Mouse (Mus musculus): ENCODE results near the gene Dcst2.

The Dcst2 gene

DNA sequence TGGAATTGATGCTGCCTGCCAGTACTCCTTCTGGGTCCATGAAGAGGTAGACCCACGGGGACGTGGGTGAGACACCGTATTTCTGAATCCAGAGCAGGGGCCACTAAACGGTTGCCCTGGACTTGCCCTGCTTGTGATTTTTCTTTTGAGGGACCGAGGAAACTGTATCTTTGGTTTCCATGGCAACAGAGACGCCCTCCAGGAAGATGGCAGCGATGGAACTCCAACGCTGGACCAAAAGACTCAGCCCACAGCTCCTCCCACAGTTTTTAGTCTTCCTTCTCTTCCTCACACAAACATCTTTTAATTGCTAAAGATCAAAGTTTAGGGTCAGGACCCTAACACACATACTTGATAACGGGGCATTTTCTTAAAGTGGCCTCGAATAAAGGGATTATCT is 29.8 kb upstream of the Dcst2 start:
- no peak for DNase-seq

DNA sequence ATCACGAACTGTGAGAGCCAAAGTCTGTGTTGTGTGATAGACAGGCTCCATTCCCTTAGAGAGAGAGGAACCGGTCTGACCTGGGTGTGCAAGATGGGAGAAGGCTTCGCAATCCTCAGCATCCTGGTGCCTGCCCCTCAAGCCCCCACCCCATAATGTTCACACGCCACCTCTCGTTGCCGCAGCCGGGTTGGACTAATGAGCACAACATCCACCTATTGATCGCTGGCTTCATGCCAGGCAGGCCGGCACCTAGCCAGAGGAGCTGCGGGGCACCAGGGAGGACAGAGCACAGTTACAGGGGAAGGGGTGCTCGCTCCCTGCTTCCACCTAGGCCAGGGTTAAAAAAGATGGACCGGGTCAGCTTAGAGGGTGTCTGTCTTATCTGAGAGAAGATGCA is 29.3 kb upstream of the Dcst2 start:
- no peak for DNase-seq

DNA sequence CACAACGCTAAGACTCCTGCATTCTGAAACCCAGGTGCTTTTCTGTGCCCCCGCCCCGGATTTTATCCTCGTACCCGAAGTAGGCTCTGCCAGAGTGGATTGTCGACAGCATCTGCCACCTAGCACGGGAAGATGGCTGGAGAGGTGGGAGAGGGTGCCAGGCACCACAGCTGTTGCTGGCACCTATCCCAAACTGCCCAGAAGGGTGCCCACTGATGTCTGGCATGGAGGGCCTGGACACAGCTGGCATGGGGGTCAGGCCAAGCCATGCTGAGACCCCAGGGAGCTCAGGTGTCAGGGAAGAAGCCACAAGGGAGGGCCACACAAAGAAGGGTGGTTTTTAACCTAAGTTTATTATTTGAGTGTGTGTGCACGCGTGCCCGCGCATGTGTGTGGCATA is 28.7 kb upstream of the Dcst2 start:
- no peak for DNase-seq

DNA sequence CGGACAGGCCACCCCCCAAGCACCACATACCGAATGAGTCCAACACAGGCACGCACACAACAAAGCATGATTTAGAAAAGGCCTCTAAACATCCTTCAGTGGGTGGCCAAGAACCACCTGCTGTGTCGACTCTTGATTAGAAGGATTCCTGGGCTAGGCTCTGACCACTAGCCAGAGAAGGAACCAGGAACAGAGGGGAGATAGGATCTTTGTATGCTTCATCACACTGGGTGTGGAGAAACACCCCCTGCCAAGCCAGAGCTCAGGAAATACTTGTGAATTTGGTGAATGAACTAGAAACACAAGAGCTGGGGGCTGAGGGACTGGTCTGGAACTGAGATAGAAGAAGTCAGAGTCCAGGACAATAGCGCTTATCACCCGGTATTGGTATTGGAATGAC is 25.2 kb upstream of the Dcst2 start:
- DNase-seq, result no peak

DNA sequence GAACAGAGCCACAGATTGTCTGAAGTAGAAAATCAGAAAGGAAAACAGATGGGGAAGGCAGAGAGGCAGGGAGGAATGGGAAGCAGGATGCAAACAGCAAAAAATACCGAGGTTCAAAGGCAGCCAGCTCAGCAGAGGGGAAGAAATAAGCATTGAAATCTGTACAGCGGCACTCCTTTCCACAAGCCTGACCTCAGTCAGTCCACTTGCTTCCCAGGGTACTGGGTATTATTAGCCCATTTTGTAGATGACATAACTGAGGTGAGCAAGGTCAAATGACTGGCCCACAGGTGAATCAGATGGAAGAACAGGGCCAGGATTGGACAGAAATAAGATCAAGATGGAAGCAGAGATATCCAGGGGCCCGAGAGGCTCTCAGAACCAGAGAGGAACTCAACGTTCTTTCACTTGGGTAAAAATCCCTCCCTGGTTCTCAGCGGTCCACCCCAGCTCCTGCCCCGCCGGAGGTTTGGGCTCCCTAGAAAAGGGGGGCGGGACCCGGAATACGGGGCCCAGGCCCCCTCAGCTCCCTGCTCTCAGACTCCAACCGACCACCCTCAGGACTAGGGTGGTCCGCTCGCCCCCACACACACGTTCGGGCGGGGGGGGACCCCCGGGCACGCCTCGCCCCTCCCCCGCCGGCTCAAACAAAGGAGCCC is 24.6 kb upstream of the Dcst2 start:
- no peak for DNase-seq

DNA sequence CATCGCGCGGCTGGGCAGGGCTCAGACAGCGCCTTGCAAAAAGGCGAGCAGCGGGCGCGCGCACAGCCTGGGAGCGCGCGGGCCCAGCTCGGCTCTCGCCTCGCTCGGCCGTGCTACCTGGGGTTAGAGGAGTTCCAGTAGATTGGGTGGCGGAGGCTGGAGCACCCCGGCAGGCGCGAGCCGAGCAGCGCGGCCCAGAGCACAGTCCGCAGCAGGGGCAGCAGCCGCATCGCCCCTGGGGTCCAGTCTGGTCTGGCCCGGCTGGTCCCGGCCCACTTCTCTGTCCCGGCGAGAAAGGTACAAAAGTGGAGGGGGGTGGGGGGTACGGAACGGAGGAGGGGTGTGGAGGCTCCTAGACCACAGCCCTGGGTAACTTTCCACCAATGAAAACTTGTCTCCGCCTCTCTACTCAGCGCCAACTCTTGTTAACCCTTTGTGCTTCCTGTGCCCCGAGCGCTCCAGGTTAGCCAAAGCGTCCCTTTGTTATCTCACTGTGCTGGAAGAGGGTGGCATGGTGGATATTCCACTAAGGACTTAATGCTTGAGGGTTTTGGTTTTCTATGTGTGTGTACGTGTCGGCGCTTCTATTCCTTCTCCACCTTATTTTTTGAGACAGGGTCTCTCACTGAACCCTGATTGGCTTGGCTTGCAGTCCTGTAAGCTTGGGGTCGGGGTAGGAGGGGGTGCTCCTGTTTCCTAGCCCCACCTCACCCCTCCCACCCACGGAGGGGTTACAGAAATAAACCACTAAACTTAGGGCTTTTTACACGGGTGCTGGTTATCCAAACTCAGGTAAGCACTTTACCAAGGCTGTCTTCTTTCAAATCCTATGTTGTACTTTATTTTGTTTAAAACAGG is 23.8 kb upstream of the Dcst2 start, which contains the start of gene Efna4:
Gene Efna4, minus strand, starts transcription at position 308 of the 858 bp plus-strand sequence.
- no peak for DNase-seq

DNA sequence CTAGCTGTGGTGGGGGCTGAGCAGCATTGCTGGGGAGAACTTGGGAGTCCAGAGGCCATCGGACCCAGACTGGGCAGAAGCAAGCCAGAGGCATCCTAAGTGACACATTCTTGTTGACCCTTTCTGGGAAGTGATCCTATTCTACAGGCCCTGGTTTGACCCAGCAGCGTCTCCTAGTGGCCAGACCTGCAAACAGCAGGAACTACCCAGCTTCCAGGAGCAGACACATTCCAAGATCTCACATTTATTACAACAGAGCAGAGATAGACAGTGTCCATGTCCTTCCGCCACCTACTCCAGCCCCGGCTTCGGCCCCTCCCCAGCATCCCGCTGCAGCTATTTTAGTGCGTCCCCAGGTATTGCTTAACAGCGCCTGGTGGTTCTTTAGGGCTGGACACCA is 22.4 kb upstream of the Dcst2 start:
- peak; percentile 45 for DNase-seq

DNA sequence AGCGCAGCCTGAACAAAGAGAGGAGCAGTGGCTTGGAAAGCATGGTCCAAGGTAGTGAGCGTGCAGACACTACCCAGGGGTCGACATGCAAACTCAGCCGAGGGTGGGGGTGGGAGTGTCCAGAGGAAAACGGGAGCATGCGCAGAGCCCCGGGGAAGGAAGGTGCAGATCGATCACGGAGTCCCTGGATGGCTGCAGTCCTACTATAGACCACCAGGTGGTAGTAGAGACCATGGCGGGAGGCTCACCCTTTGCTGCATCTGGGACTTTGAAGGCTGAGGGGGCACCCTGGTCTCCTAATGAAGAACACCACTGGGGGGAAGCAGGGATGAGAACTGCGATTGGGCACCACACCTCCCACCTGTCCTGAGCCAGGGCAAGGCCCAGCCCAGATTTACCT is 21.3 kb upstream of the Dcst2 start:
- DNase-seq, result peak; percentile 69

DNA sequence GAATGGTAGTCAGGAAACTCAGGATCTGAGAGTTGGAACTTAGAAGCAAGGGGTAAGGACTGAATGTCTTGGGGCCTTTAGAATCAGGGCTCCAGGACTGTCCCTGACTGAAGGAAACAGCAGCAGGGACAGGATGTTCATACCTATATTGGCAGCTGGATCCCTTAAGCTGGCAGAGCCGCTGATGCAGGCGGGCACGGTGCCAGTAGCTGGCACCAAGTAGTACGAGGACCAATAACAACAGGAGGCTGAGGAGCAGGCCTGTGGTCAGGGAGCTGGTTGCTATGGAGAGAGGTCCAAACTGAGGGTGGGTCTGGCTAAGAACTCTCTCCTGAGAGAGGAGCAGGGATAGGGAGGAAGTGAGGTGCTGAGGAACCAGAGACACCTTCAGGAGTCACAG is 20.0 kb upstream of the Dcst2 start:
- DNase-seq, result no peak

DNA sequence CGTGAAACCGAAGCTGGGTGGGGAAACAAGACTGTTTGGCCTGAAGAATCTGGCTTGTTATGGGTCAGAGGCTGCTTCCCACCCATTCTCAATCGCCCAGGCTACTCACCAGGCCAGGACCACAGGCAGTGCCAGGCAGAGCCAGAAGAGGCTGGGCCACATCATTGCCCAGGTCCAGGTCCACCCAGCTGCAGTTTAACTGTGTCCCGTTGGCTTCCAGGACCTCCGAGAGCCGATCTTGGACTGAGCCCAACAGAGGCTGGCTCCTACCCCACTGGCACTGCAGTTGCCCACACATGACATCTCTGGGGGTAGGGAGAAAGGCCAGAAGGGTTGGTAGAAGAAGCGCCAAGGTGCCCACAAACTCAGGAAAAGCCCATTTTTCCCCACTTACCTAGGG is 18.5 kb upstream of the Dcst2 start:
- DNase-seq, result no peak

DNA sequence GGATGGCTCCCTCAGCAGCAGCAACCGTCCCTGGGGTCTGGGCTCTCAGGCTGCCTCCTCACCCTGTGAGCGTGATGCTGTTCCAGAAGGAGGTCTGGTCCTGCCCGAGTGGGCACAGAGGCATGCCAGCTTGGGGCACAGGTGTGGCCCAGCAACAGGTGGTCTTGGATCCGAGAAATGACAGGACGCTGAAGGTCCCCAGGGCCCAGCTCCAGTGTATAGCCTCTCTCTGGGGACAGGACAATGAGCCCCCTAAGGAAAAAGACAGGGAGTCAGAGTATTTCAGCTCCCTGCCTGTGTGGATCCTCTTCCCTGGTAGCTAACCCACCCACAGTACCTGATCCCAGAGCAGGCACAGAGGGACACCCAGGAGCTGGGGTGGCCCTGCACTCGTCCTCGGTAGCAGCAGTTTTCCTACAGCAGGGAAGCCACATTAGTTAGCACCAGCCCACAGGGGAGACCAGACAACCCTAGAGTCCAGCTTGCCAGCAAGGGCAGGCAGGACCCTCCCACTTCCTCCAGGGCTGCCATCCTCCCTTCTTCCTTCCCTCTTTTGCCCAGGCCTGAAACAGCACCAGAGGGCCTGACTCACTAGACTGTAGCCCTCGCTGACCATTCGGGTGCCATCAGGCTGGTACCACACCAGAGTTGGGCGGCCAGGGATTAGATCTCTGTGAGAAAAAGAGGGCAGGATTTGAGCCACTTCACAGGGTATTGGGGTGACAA is 14.8 kb upstream of the Dcst2 start:
- DNase-seq, result no peak

DNA sequence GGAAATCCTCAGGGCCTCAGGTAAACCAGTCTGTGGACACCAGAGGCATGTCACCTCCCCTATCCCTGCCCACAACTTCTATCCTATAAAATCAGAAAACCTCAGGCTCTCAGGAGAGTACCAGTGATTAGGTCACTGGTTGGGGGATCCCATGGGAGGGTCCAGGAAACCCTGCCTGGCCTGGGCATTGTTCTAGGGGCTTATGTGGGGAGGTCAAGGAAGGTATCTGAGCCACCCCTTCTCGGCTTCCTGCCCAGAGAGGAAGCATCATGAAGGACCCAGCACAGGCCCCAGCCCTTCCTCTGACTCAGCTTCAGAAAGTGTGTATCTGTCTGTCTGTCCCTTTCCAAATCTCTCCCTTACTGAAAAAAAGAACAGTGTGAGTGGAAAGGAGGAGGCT is 13.9 kb upstream of the Dcst2 start:
- DNase-seq, result no peak

DNA sequence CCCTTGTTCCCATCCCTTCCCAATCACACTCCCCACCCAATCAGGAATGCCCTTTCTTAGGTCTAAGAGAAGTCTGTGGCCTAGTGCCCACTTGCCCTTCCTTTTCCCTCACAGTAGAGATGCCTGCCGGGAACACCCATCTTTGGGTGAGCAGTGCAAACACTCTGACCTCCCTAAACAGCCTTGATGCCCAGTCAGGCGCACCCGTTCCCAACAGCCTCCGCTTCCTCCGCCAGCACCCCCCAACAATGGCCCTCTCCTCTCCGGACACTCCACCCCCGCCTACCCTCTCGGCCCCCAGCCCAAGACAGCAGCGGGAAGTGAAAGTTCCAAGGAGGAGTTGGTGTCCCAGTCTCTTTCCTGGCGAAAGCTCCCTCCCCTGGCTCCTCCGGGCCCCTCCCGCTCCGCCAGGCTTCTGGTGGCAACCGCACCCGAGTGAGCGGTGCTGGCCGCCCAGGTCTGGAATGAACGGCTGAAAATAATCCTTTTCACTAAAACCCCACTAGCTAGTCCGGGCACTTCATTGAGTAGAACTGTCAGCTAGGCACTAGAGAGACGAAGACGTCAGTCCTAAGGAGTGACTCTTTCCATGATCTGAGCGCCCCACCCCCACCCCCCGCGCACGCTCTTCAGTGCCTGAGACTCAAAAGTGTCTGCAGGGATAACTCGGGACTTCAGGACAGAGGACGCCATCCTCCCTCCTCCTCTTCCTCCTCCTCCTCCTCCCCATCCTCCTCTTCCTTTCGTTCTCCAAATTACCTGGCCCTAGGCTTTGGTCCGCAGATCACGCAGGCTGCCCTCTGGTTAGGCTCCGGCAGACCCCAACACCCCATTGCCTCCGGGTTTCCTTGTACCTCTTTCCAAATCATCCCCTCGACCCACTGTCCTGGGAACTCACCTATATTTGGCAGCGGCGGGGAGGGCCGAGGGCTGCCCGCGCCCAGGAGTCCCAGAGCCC is 12.6 kb upstream of the Dcst2 start:
- DNase-seq, result no peak

DNA sequence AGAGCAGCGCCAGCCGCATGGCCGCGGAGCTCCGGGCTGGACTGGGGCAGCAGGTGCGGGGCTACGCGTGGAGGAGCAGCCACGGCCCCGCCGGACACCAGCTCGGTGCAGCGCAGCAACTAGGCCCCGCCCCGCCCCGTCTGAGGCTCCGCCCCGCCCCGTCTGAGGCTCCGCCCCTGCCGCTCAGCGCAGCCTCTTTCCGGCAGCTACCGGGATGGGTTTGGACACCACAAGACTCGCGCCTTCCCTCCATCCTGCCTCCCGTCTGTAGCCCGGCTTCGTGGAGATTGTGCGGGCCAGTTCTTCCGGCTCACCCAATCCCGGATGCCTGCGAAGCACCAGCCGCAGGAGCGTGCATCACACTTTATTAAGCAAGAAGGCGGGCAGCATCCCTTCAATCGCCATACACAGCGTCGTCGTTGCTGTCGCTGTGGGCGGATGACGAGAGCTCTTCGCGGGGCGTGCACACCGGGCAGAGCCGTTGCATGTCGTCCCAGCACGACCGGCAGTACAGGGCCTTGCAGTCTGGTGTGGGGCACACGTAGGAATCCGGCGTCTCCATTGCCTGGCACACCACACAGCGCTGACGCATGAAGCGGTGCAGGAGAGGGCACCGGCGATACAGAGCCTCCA is 11.8 kb upstream of the Dcst2 start, which contains the start of gene Adam15:
Gene Adam15, minus strand, starts transcription at position 128 of the 633 bp plus-strand sequence.
- peak; percentile 91 for DNase-seq

DNA sequence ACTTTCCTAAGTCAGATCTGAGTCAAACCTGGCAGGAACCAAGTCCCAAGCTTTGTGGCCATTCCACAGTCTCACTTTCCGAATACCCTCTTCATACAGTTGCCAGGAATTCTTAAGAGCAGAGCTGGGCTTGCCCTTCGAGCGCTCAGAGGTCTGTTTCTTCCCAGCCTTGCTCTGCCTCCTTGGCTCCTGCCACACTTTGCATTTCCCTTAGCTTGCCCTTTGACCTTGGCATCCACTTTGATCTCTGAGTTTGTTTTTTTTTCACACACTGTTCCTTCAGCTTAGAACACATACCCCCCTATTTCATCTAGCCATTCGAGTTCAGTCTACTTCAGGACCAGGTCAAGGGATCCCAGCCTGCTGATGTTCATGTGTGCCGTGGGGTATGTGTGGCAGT is 10.5 kb upstream of the Dcst2 start:
- DNase-seq, result no peak

DNA sequence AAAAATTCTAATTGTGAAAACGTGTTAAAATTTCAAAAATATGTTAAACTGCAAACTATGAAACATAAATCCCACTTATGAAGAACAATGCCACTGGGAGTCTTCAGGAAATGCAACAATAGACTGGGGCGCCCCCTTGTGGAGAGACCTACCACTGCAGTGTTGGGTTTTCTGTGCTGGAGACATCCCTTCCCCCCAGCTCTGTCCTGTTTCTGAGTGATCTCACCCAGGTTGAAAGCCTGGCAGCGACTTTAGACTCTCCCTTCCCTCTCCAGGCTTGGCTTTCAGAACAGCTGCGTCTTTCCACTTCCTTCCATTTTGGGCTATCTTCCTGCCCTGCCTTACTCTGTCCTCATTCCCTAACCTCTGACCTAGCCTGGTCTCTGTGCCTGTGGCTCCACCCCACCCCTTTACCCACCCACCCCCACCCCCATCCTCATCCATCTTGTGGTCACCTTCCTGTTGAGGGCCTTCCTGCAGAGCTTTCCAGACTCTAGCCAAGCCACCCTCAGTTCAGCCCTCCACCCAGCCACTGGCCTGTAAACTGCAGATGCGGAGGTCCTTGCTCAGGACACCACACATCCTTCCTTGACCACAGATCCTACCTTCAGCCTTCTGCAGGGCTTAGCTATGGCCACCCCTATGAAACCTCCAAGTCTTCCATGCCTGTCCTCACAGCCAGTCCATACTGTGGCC is 6.8 kb upstream of the Dcst2 start:
- peak; percentile 84 for DNase-seq

DNA sequence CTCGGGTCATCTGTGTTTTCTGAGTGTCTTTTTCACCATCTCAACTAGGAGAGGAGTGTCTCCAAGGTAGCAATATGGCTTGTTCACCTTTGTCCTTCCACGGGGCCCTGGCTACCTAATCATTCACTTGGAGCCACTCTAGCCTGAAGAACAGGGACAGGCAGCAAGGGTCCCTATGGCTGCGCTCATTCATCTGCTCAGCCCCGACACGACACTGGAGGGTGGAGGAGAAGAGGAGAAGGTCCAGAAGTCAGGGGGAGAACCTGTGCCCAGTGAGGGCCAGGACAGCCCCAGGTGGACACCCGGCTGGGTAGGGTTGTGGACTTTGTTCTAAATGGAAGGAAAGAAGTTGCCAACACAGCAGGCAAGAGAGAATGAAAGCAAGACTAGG is 6.3 kb upstream of the Dcst2 start:
- no peak for DNase-seq

DNA sequence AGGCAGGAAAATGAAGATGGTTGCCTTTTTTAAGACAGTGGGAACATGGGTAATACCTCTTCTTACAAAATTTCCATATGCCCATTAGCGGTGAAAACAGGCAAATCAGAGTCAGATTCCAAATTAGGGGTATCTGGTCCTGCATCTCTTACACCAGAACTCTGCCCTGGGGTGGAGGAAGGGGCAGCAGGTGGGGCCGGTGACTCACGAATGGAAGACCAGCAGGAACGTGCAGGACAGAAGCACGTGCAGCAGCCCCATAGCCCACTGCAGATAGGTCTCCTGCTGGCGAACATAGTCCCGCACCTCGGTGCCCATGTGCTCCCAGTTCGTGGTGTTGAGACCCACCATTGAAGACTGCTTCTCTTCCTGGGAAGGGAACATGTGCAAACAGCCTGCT is 5.7 kb upstream of the Dcst2 start:
- DNase-seq, result no peak

DNA sequence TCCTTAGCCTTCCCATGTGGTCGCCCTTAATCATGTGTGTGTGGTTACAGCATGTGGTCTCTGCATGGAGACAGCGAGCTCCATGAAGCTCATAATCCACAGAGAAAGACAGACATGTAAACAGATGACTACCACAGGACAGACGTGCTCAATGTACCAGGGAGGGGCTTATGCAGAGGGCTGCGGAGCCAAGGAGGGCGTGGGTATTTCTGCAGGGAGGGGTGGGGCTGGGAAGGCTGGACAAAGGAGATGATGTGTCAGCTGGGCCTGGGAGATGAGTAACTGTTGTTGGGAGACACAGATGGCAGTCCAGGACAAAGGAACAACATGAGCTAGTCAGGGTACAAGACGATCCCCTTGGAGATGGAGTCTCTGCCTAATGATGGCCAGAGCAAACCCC is 2.1 kb upstream of the Dcst2 start:
- no peak for DNase-seq

DNA sequence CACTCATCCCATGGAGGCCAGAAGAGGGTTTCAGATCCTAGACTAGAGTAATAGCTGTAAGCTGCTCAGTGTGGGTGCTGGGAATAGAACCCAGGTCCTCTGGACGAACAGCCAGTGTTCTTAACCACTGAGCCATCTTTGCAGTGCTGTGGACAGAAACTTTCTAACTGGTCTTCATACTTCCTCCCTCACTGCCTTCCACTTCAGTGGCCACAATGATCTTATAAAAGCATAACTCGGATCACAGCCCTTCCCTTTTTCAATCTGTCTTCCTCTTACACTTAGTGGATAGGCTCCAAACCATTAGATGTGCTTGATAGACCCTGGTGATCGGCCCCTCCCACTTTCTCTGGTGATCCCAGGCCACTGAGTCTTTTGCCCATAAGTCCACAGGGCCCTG is 1.5 kb upstream of the Dcst2 start:
- no peak for DNase-seq

DNA sequence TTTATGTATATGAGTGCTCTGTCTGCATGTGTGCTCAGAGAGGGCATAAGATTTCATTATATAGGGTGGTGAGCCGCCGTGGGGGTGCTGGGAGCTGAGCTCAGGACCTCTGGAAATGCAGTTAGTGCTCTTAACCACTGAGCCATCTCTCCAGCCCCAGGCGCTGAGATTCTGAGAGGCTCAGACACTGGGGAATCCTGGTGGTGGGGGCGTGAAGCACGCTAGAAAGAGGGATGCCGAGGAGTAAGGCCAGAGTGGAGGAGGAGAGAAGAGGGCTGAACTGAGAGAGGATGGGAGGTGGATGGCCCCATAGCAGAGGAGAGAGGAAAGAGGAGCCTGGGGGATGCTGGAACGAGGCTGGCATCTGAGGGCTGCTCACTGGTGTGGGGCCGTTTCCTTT is 2.9 kb downstream of the Dcst2 start:
- no peak for DNase-seq

DNA sequence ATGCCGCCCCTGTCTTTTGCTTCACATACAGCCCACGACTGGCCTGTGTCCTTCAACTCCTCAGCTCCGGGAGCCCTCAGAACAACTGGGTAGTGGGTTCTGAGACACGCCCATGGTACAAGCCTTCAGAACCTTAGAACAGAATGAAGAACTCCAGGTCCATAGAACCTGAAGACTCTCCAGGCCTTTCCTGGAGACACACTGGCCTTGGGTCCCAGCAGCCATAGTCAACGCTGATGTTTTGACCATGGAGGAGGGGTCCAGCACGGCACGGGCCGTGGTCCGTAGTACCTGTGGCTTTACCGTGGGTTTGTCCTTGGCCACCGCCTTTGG is 3.3 kb downstream of the Dcst2 start, which contains the start of gene Dcst1:
Gene Dcst1, minus strand, starts transcription at position 101 of the 333 bp plus-strand sequence.
- no peak for DNase-seq
